Comparison of ENCODE assay signal across 11 mouse cellular contexts in the genomic region with DNA sequence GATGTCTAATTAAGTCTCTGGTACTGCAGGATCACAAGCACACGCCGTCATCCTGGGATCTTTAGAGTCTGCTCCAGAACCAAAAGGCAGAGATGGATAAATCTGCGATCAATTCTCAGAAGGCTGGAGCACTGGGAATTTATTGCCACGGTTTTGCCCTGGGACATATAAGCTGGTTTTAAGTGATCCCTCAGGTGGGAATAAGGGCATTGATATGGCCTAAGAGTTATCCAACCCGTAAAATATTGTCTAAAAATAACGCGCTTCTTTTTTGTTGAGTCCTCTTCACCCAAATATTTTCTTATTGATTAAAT.
DNase-seq lines count a peak whose midpoint lies in the region; ATAC-seq lines count a peak whose summit lies in the region.
"Had no signal": no experiment of that assay in that cellular context is flagged by ENCODE, and none has a peak within 500 bp of the region (broad histone marks: within the 10 kb centered on the region; RNA-seq: fewer than 3 reads in every experiment).

No protein-coding gene starts in this region.

- peak overlapping the region; percentile 36 for H3K4me2 ChIP-seq in forebrain, embryonic 12.5 days
- no peak overlapping the region for H3K4me2 ChIP-seq in forebrain, embryonic 11.5 days (ENCODE audit: low read depth, low read length, severe bottlenecking)
- peak overlapping the region; percentile 38 for H3K4me2 ChIP-seq in hindbrain, embryonic 13.5 days
- H3K4me2 ChIP-seq in hindbrain, embryonic 11.5 days (replicated peaks; ENCODE audit: low read depth, low read length), result no peak overlapping the region
- H3K4me2 ChIP-seq in embryonic facial prominence, embryonic 14.5 days (ENCODE audit: low read depth, low read length), result peak overlapping the region; percentile 27
- peak overlapping the region; percentile 60 for H3K4me2 ChIP-seq in limb, embryonic 13.5 days (replicated peaks)
- H3K4me2 ChIP-seq: liver, embryonic 15.5 days had no signal

- ATAC-seq in forebrain, embryonic 12.5 days (ENCODE audit: low FRiP score), result no peak
- ATAC-seq in forebrain, embryonic 11.5 days (replicated peaks; ENCODE audit: low FRiP score), result no peak
- ATAC-seq in hindbrain, embryonic 13.5 days (ENCODE audit: low FRiP score), result no peak
- no peak for ATAC-seq in hindbrain, embryonic 11.5 days (ENCODE audit: low FRiP score)
- no peak for ATAC-seq in embryonic facial prominence, embryonic 14.5 days (ENCODE audit: low read depth)
- no peak for ATAC-seq in limb, embryonic 13.5 days (ENCODE audit: low FRiP score, low read depth)

- H3K9me3 ChIP-seq in forebrain, embryonic 12.5 days, result no peaks in the 10 kb centered on the region
- no peaks in the 10 kb centered on the region for H3K9me3 ChIP-seq in forebrain, embryonic 11.5 days (ENCODE audit: control insufficient read depth, low read length)
- H3K9me3 ChIP-seq in hindbrain, embryonic 13.5 days, result no peaks in the 10 kb centered on the region
- no peaks in the 10 kb centered on the region for H3K9me3 ChIP-seq in hindbrain, embryonic 11.5 days (ENCODE audit: control insufficient read depth, low read length)
- no peaks in the 10 kb centered on the region for H3K9me3 ChIP-seq in embryonic facial prominence, embryonic 14.5 days (ENCODE audit: control insufficient read depth, low read length)
- H3K9me3 ChIP-seq in limb, embryonic 13.5 days, result no peaks in the 10 kb centered on the region
- H3K9me3 ChIP-seq: liver, embryonic 15.5 days had no signal

- no peaks in the 10 kb centered on the region for H3K36me3 ChIP-seq in forebrain, embryonic 12.5 days (replicated peaks)
- H3K36me3 ChIP-seq in forebrain, embryonic 11.5 days (ENCODE audit: control insufficient read depth, insufficient read depth, low read length), result no peaks in the 10 kb centered on the region
- H3K36me3 ChIP-seq in hindbrain, embryonic 13.5 days, result no peaks in the 10 kb centered on the region
- H3K36me3 ChIP-seq in hindbrain, embryonic 11.5 days (ENCODE audit: control insufficient read depth, insufficient read depth, low read length), result no peaks in the 10 kb centered on the region
- no peaks in the 10 kb centered on the region for H3K36me3 ChIP-seq in embryonic facial prominence, embryonic 14.5 days (ENCODE audit: control insufficient read depth, insufficient read depth, low read length)
- no peaks in the 10 kb centered on the region for H3K36me3 ChIP-seq in limb, embryonic 13.5 days
- H3K36me3 ChIP-seq: liver, embryonic 15.5 days had no signal

- no peaks in the 10 kb centered on the region for H3K27me3 ChIP-seq in forebrain, embryonic 12.5 days
- no peaks in the 10 kb centered on the region for H3K27me3 ChIP-seq in forebrain, embryonic 11.5 days (ENCODE audit: control insufficient read depth, insufficient read depth, low read length)
- H3K27me3 ChIP-seq in hindbrain, embryonic 13.5 days, result no peaks in the 10 kb centered on the region
- H3K27me3 ChIP-seq in hindbrain, embryonic 11.5 days (ENCODE audit: control insufficient read depth, insufficient read depth, low read length), result no peaks in the 10 kb centered on the region
- no peaks in the 10 kb centered on the region for H3K27me3 ChIP-seq in embryonic facial prominence, embryonic 14.5 days (replicated peaks; ENCODE audit: control insufficient read depth, insufficient read depth, low read length)
- H3K27me3 ChIP-seq in limb, embryonic 13.5 days, result no peaks in the 10 kb centered on the region
- H3K27me3 ChIP-seq: liver, embryonic 15.5 days had no signal

- 0 out of 2 replicates have a peak overlapping the region, but pooled peaks have one; percentile 5 for H3K27ac ChIP-seq in forebrain, embryonic 12.5 days
- no peak overlapping the region for H3K27ac ChIP-seq in forebrain, embryonic 11.5 days (ENCODE audit: low read depth, low read length)
- H3K27ac ChIP-seq in hindbrain, embryonic 13.5 days, result peak overlapping the region; percentile 78
- no peak overlapping the region for H3K27ac ChIP-seq in hindbrain, embryonic 11.5 days (ENCODE audit: low read depth, low read length)
- no peak overlapping the region for H3K27ac ChIP-seq in embryonic facial prominence, embryonic 14.5 days (replicated peaks; ENCODE audit: low read depth, low read length)
- no peak overlapping the region for H3K27ac ChIP-seq in limb, embryonic 13.5 days
- H3K27ac ChIP-seq: liver, embryonic 15.5 days; macrophage had no signal

- intact Hi-C loops in left cerebral cortex, postnatal 36 days (cut with DNase I), result no loop called here

- H3K4me1 ChIP-seq in forebrain, embryonic 12.5 days, result peaks cover 26% of the 10 kb centered on the region
- H3K4me1 ChIP-seq in forebrain, embryonic 11.5 days (replicated peaks; ENCODE audit: control insufficient read depth, insufficient read depth, low read length), result no peaks in the 10 kb centered on the region
- H3K4me1 ChIP-seq in hindbrain, embryonic 13.5 days (replicated peaks), result peaks cover 34% of the 10 kb centered on the region
- no peaks in the 10 kb centered on the region for H3K4me1 ChIP-seq in hindbrain, embryonic 11.5 days (replicated peaks; ENCODE audit: control insufficient read depth, insufficient read depth, low read length)
- peaks cover 12% of the 10 kb centered on the region for H3K4me1 ChIP-seq in embryonic facial prominence, embryonic 14.5 days (ENCODE audit: control insufficient read depth, insufficient read depth, low read length)
- H3K4me1 ChIP-seq in limb, embryonic 13.5 days, result peaks cover 30% of the 10 kb centered on the region
- H3K4me1 ChIP-seq: liver, embryonic 15.5 days had no signal

- WGBS in forebrain, embryonic 12.5 days, result 69% methylated on average over 7 of the region's 7 CpGs
- WGBS in forebrain, embryonic 11.5 days, result 79% methylated on average over 7 of the region's 7 CpGs
- WGBS in hindbrain, embryonic 13.5 days, result 51% methylated on average over 7 of the region's 7 CpGs
- 76% methylated on average over 7 of the region's 7 CpGs for WGBS in hindbrain, embryonic 11.5 days
- 65% methylated on average over 7 of the region's 7 CpGs for WGBS in embryonic facial prominence, embryonic 14.5 days
- WGBS in limb, embryonic 13.5 days, result 47% methylated on average over 7 of the region's 7 CpGs

- H3K4me3 ChIP-seq in forebrain, embryonic 12.5 days (replicated peaks), result no peak overlapping the region
- H3K4me3 ChIP-seq in forebrain, embryonic 11.5 days (ENCODE audit: low read depth, low read length), result no peak overlapping the region
- H3K4me3 ChIP-seq in hindbrain, embryonic 13.5 days, result no peak overlapping the region
- H3K4me3 ChIP-seq in hindbrain, embryonic 11.5 days (ENCODE audit: low read depth, low read length), result no peak overlapping the region
- H3K4me3 ChIP-seq in embryonic facial prominence, embryonic 14.5 days (ENCODE audit: low read depth, low read length), result no peak overlapping the region
- H3K4me3 ChIP-seq in limb, embryonic 13.5 days, result peak overlapping the region; percentile 27
- H3K4me3 ChIP-seq: liver, embryonic 15.5 days had no signal

- DNase-seq in forebrain, embryonic 11.5 days (ENCODE audit: low spot score), result no peak
- no peak for DNase-seq in hindbrain, embryonic 11.5 days (ENCODE audit: low spot score)
- DNase-seq in embryonic facial prominence, embryonic 14.5 days (ENCODE audit: low spot score), result no peak
- no peak for DNase-seq in left cerebral cortex, postnatal 36 days (ENCODE audit: low spot score in 2 of 2)
- DNase-seq in yolk sac, embryonic 10.5 days (ENCODE audit: low spot score), result no peak
- DNase-seq: cerebellum, adult 18-20 months had no signal

- H3K9ac ChIP-seq in forebrain, embryonic 12.5 days, result no peak overlapping the region
- H3K9ac ChIP-seq in forebrain, embryonic 11.5 days (ENCODE audit: low read length), result no peak overlapping the region
- H3K9ac ChIP-seq in hindbrain, embryonic 13.5 days, result 0 out of 2 replicates have a peak overlapping the region, but pooled peaks have one; percentile 21
- H3K9ac ChIP-seq in hindbrain, embryonic 11.5 days (ENCODE audit: low read depth, low read length), result no peak overlapping the region
- H3K9ac ChIP-seq in embryonic facial prominence, embryonic 14.5 days (ENCODE audit: low read depth, low read length), result no peak overlapping the region
- H3K9ac ChIP-seq in limb, embryonic 13.5 days, result no peak overlapping the region
- H3K9ac ChIP-seq: liver, embryonic 15.5 days had no signal

Comparison
In these comparisons a context has a peak if more than half of its experiments do, and no peak if none do; other contexts are left out.
1. H3K27ac ChIP-seq: peak in forebrain, embryonic 12.5 days (single experiment) and hindbrain, embryonic 13.5 days (single experiment); none in forebrain, embryonic 11.5 days (single experiment), hindbrain, embryonic 11.5 days (single experiment), embryonic facial prominence, embryonic 14.5 days (single experiment) and limb, embryonic 13.5 days (single experiment).
2. H3K4me2 ChIP-seq: peak in forebrain, embryonic 12.5 days (single experiment), hindbrain, embryonic 13.5 days (single experiment), embryonic facial prominence, embryonic 14.5 days (single experiment) and limb, embryonic 13.5 days (single experiment); none in forebrain, embryonic 11.5 days (single experiment) and hindbrain, embryonic 11.5 days (single experiment).